Comparison of ENCODE assay signal across 8 mouse cellular contexts in the genomic region with DNA sequence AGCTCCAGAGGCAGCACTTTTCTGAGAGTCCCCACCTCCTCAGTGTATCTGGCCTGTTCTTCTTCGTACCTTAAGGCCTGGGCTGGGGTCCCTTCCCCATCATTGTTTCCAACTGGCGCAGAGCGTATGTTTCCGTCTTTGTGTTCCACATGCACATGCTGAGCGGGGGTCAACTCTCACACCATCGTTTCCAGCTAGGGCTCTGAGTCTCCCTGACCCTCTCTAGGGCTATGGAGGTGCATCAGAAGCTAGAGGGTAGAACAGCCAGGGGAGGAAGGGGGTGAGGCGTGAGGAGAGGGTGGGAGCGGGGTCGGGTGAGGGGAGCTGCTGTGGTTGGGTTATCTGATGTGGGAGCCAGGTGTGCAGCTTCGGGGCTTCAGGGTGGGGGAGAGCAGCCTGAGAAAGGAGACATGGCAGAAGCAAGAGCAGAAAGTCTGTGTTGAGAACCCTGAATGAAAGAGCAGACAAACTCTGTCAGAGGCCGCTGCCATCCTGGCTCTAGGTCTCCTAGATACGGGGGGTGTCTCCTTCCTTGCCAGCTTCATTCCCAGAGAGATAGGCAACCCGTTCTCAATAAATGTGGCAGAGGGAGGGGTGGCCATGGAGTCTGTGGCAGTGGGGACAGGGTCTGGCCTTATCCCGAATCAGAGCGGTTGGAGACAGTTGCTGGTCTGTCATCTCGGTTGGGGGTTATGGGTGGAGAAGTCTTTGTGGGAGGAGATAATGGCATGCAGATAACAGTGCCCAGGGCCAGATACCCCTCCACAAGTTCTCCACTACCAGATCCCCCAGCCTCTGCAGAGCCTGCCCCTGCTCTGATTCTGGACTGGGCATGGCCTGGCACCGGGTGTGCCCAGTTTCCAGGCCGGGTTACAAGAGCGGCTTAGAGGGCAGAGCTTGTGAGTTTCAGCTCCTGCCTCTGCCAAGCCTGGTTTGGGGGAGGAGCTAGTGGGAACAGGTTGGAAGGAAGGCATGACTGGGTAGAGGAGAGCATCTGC. TPM values are rescaled to one million over a fixed set of nuclear protein-coding genes. Genes with fewer than 3 reads are reported as not detected.
DNase-seq lines count a peak whose midpoint lies in the region; ATAC-seq lines count a peak whose summit lies in the region.

A gene (minus strand): TSS at position 466 of the 998 bp plus-strand sequence.

- H3K9ac ChIP-seq in lung, embryonic 15.5 days, result no peak within 1 kb of the TSS

- H3K9me3 ChIP-seq in lung, embryonic 15.5 days, result no peaks in the 10 kb centered on the region

- no peak within 1 kb of the TSS for H3K4me3 ChIP-seq in lung, embryonic 15.5 days

- no peak within 1 kb of the TSS for H3K27ac ChIP-seq in lung, embryonic 15.5 days

- no peak for DNase-seq in gastrocnemius, postnatal 10 days
- DNase-seq in gastrocnemius, adult 18-20 months (ENCODE audit: low spot score), result no peak
- no peak for DNase-seq in adrenal gland, postnatal 14 days
- DNase-seq in gastrocnemius, postnatal 25 days, result no peak
- DNase-seq in induced T-regulatory cell, adult 2 months (ENCODE audit: low read depth), result peak; percentile 56
- DNase-seq in thymus, postnatal 14 days, result peak; percentile 93
- no peak for DNase-seq in testis, postnatal 10 days (ENCODE audit: low spot score)

- H3K4me1 ChIP-seq in lung, embryonic 15.5 days, result peaks cover 19% of the 10 kb centered on the region

- no peaks in the 10 kb centered on the region for H3K36me3 ChIP-seq in lung, embryonic 15.5 days

- H3K4me2 ChIP-seq in lung, embryonic 15.5 days, result no peak within 1 kb of the TSS

- 67% methylated on average over 19 of the region's 19 CpGs for WGBS in lung, embryonic 15.5 days

- no peaks in the 10 kb centered on the region for H3K27me3 ChIP-seq in lung, embryonic 15.5 days

- no peak for ATAC-seq in lung, embryonic 15.5 days (ENCODE audit: borderline replicate concordance, extremely low read depth, low FRiP score, low TSS enrichment)

RNA-seq across cellular contexts. Expression of the gene that starts here (rescaled TPM):
- total RNA-seq in gastrocnemius, postnatal 10 days (2021), result 10 to 100 TPM; 24.5 to 40.3 TPM
- total RNA-seq in gastrocnemius, adult 18-20 months (2021), result 10 to 100 TPM in 1 of 2 experiments, 1 to 10 TPM in 1; 6.2 to 10.3 TPM
- 60.1 and 75.8 TPM in 2 replicates for total RNA-seq in adrenal gland, postnatal 14 days (2021)
- 10 to 100 TPM; 11.9 to 15.0 TPM for total RNA-seq in gastrocnemius, postnatal 25 days (2021)
- 40.6 and 44.7 TPM in 2 replicates for polyA plus RNA-seq in lung, embryonic 15.5 days (2015; fragmentation: Nextera tagmentation; extraction: Ambion mirVana)

Comparison
In these comparisons a context has a peak if more than half of its experiments do, and no peak if none do; other contexts are left out.
1. DNase-seq: peak in induced T-regulatory cell, adult 2 months (single experiment) and thymus, postnatal 14 days (single experiment); none in gastrocnemius, postnatal 10 days (single experiment), gastrocnemius, adult 18-20 months (single experiment), adrenal gland, postnatal 14 days (single experiment), gastrocnemius, postnatal 25 days (single experiment) and testis, postnatal 10 days (single experiment).